In genomic region chr3:79478880-79479279, GRCm38 (mm10) we compare ENCODE assay signal across 21 mouse cellular contexts.
DNase-seq lines count a peak whose midpoint lies in the region; ATAC-seq and TF ChIP-seq lines count a peak whose summit lies in the region.
"Had no signal": no experiment of that assay in that cellular context is flagged by ENCODE, and none has a peak within 500 bp of the region (broad histone marks: within the 10 kb centered on the region; RNA-seq: fewer than 3 reads in every experiment).

No protein-coding gene starts in this region.

- DNase-seq in cerebellum, adult 9-11 months, result peak; percentile 37
- no peak for DNase-seq in cerebellum, adult 8-10 months
- DNase-seq in liver, embryonic 11.5 days (ENCODE audit: low spot score), result no peak
- DNase-seq in MEL (ENCODE audit: low read depth, low spot score), result no peak
- no peak for DNase-seq in heart, adult 8-10 months (ENCODE audit: low spot score)
- no peak for DNase-seq in embryo, embryonic 10.5 days (ENCODE audit: low spot score)
- DNase-seq: adrenal gland, postnatal 10 days; kidney, adult 18-20 months; kidney, postnatal 4 days; left cerebral cortex, postnatal 4 days; lung, adult 2 months; lung, postnatal 14 days; right cerebral cortex, postnatal 25 days had no signal

- ATAC-seq in liver, embryonic 12.5 days, result peak; percentile 18; the same call in 1 of the 2 replicates
- ATAC-seq in liver, embryonic 11.5 days (replicated peaks; ENCODE audit: low FRiP score), result no peak
- ATAC-seq in granulocyte monocyte progenitor cell, adult 5-6 weeks (replicated peaks; ENCODE audit: poor library complexity, severe bottlenecking), result peak; percentile 36
- ATAC-seq: activated CD4-positive, CD25-positive, alpha-beta regulatory T cell, adult 4 months; forebrain, embryonic 15.5 days; midbrain, embryonic 16.5 days had no signal

- no peak overlapping the region for H3K9ac ChIP-seq in liver, embryonic 12.5 days
- no peak overlapping the region for H3K9ac ChIP-seq in liver, embryonic 11.5 days (ENCODE audit: low read depth, low read length)
- H3K9ac ChIP-seq in MEL (ENCODE audit: control insufficient read depth, low read depth, low read length, poor library complexity, severe bottlenecking), result no peak overlapping the region
- H3K9ac ChIP-seq: forebrain, embryonic 15.5 days; limb, embryonic 15.5 days had no signal

- no peak for TF ChIP-seq CTCF in MEL (IDR thresholded peaks at IDR 0.05 in 2 of 3, conservative IDR thresholded peaks at IDR 0.05 in 1 of 3; ENCODE audit: control insufficient read depth in 1 of 3, insufficient read depth in 1 of 3, low read depth in 2 of 3, low read length in 3 of 3, poor library complexity in 1 of 3, severe bottlenecking in 1 of 3)

- no peak for TF ChIP-seq RAD21 in MEL (IDR thresholded peaks at IDR 0.05; ENCODE audit: low read depth, low read length)

- H3K79me2 ChIP-seq in MEL (ENCODE audit: control insufficient read depth, insufficient read depth, low read length, poor library complexity), result no peaks in the 10 kb centered on the region

- H3K27ac ChIP-seq in liver, embryonic 12.5 days, result no peak overlapping the region
- no peak overlapping the region for H3K27ac ChIP-seq in liver, embryonic 11.5 days (ENCODE audit: low read depth, low read length)
- peak overlapping the region; percentile 45 for H3K27ac ChIP-seq in MEL (ENCODE audit: control insufficient read depth, low read depth, low read length)
- H3K27ac ChIP-seq: forebrain, embryonic 15.5 days; limb, embryonic 15.5 days had no signal

- 51% methylated on average over 4 of the region's 4 CpGs for WGBS in liver, embryonic 12.5 days (ENCODE audit: insufficient replicate concordance)
- 74% methylated on average over 4 of the region's 4 CpGs for WGBS in liver, embryonic 11.5 days

- H3K4me2 ChIP-seq in liver, embryonic 12.5 days, result no peak overlapping the region
- no peak overlapping the region for H3K4me2 ChIP-seq in liver, embryonic 11.5 days
- H3K4me2 ChIP-seq: forebrain, embryonic 15.5 days; heart, embryonic 11.5 days; limb, embryonic 15.5 days had no signal

- TF ChIP-seq POLR2A in MEL (IDR thresholded peaks at IDR 0.05; ENCODE audit: control insufficient read depth in 1 of 2, insufficient read depth in 1 of 2, low read depth in 1 of 2, low read length in 2 of 2, poor library complexity in 1 of 2), result no peak

- peaks cover 23% of the 10 kb centered on the region for H3K4me1 ChIP-seq in liver, embryonic 12.5 days
- peaks cover 12% of the 10 kb centered on the region for H3K4me1 ChIP-seq in liver, embryonic 11.5 days (replicated peaks; ENCODE audit: control insufficient read depth, insufficient read depth, low read length)
- peaks cover 15 to 16% of the 10 kb centered on the region in 2 experiments for H3K4me1 ChIP-seq in MEL (ENCODE audit: control insufficient read depth in 1 of 2, insufficient read depth in 2 of 2, low read length in 2 of 2)
- H3K4me1 ChIP-seq: limb, embryonic 15.5 days had no signal

- no peak for TF ChIP-seq EP300 in MEL (IDR thresholded peaks at IDR 0.05; ENCODE audit: low read depth in 1 of 2, low read length in 2 of 2)

- H3K27me3 ChIP-seq in liver, embryonic 12.5 days (replicated peaks), result no peaks in the 10 kb centered on the region
- no peaks in the 10 kb centered on the region for H3K27me3 ChIP-seq in liver, embryonic 11.5 days (replicated peaks; ENCODE audit: control insufficient read depth, insufficient read depth, low read length)
- no peaks in the 10 kb centered on the region for H3K27me3 ChIP-seq in MEL (ENCODE audit: control insufficient read depth in 1 of 2, insufficient read depth in 2 of 2, low read length in 2 of 2)
- H3K27me3 ChIP-seq: forebrain, embryonic 15.5 days; limb, embryonic 15.5 days had no signal

- no peaks in the 10 kb centered on the region for H3K9me3 ChIP-seq in liver, embryonic 12.5 days (replicated peaks)
- no peaks in the 10 kb centered on the region for H3K9me3 ChIP-seq in liver, embryonic 11.5 days (ENCODE audit: control insufficient read depth, low read length)
- H3K9me3 ChIP-seq in MEL (replicated peaks; ENCODE audit: insufficient read depth, low read length), result no peaks in the 10 kb centered on the region
- H3K9me3 ChIP-seq: forebrain, embryonic 15.5 days; limb, embryonic 15.5 days had no signal

- peaks cover 80% of the 10 kb centered on the region for H3K36me3 ChIP-seq in liver, embryonic 12.5 days
- peaks cover 17% of the 10 kb centered on the region; the same call in 1 of the 2 replicates for H3K36me3 ChIP-seq in liver, embryonic 11.5 days (ENCODE audit: control insufficient read depth, insufficient read depth, low read length)
- peaks cover 3 to 16% of the 10 kb centered on the region in 2 experiments for H3K36me3 ChIP-seq in MEL (ENCODE audit: control insufficient read depth in 1 of 2, insufficient read depth in 2 of 2, low read length in 2 of 2)

- H3K4me3 ChIP-seq in liver, embryonic 12.5 days, result no peak overlapping the region
- no peak overlapping the region for H3K4me3 ChIP-seq in liver, embryonic 11.5 days (ENCODE audit: low read depth, low read length)
- no peak overlapping the region for H3K4me3 ChIP-seq in MEL (ENCODE audit: control insufficient read depth in 1 of 2, insufficient read depth in 1 of 2, low read depth in 2 of 2, low read length in 2 of 2)
- H3K4me3 ChIP-seq: forebrain, embryonic 15.5 days; limb, embryonic 15.5 days; myocyte had no signal

TF ChIP-seq in MEL, 35 proteins besides CTCF, POLR2A, EP300 and RAD21:
- TF ChIP-seq UBTF (IDR thresholded peaks at IDR 0.05; ENCODE audit: borderline replicate concordance, insufficient read depth, low read depth, low read length) (no peak), BHLHE40 (IDR thresholded peaks at IDR 0.05; ENCODE audit: borderline replicate concordance, low read depth, low read length) (no peak), ELF1 (IDR thresholded peaks at IDR 0.05; ENCODE audit: low read depth, low read length) (no peak), MEF2A (IDR thresholded peaks at IDR 0.05; ENCODE audit: extremely low read depth, insufficient replicate concordance, low read depth, low read length, poor library complexity, severe bottlenecking) (no peak)
